23 mouse cellular contexts compared by ENCODE assay signal in genomic region chr5:24122221-24122620, GRCm38 (mm10).
"Had no signal": no experiment of that assay in that cellular context is flagged by ENCODE, and none has a peak within 500 bp of the region (broad histone marks: within the 10 kb centered on the region; RNA-seq: fewer than 3 reads in every experiment).

No protein-coding gene starts in this region.

- H3K27ac ChIP-seq: left cerebral cortex, adult 2 months; limb, embryonic 12.5 days; limb, embryonic 15.5 days; liver, embryonic 14.5 days; macrophage had no signal

- DNase-seq: kidney, adult 9 months; kidney, postnatal 14 days; kidney, postnatal 4 days; layer of hippocampus, postnatal 36 days; left cerebral cortex, postnatal 4 days; liver, postnatal 0 days; lung, embryonic 14.5 days; retina, postnatal 1 day; right cerebral cortex, postnatal 25 days; spleen, adult 18-20 months; thymus, adult 18-20 months; thymus, postnatal 36 days had no signal

- H3K9me3 ChIP-seq: limb, embryonic 12.5 days; limb, embryonic 15.5 days; midbrain, embryonic 12.5 days; neural tube, embryonic 13.5 days had no signal

- ATAC-seq: liver, postnatal 0 days; lung, postnatal 0 days; midbrain, embryonic 16.5 days had no signal

- H3K4me3 ChIP-seq: left cerebral cortex, adult 2 months; limb, embryonic 12.5 days; limb, embryonic 15.5 days; midbrain, embryonic 12.5 days; myocyte; neural tube, embryonic 13.5 days had no signal

- H3K4me1 ChIP-seq: limb, embryonic 15.5 days had no signal

- H3K4me2 ChIP-seq: limb, embryonic 12.5 days; limb, embryonic 15.5 days; liver, embryonic 11.5 days; lung, embryonic 14.5 days; neural tube, embryonic 13.5 days had no signal

- H3K9ac ChIP-seq: limb, embryonic 12.5 days; limb, embryonic 15.5 days; liver, embryonic 14.5 days; liver, postnatal 0 days; lung, embryonic 14.5 days; midbrain, embryonic 12.5 days; neural tube, embryonic 13.5 days had no signal

- H3K27me3 ChIP-seq: limb, embryonic 12.5 days; limb, embryonic 15.5 days; midbrain, embryonic 12.5 days; neural tube, embryonic 13.5 days had no signal
